Mouse (Mus musculus) Patski (cell line): Measurements from ENCODE around the gene L3mbtl3. TPM values are rescaled to one million over a fixed set of nuclear protein-coding genes. Genes with fewer than 3 reads are reported as not detected.

Experiments
- ATAC-seq: fragments of 100-300 bp; one replicate; pipeline ENCODE4 v1.8.0; 2021
- CTCF ChIA-PET: fragments of 350-600 bp; sonication (Branson Sonifier 250); formaldehyde crosslinking; loops from one replicate; lab custom pipeline; 2022; ENCODE audit warnings: inconsistent platforms; lab: Charles Lee
- POLR2A ChIA-PET: fragments of 350-600 bp; sonication (Branson Sonifier 250); formaldehyde crosslinking; loops from one replicate; lab custom pipeline; 2022; ENCODE audit warnings: antibody characterized with exemption, inconsistent platforms; lab: Charles Lee
- DNase-seq: peaks from one replicate; pipeline ENCODE4 v3.0.0-alpha.2; 2011; ENCODE audit warnings: low read depth, low spot score
- H3K27me3 ChIP-seq: fragments of 371-371 bp; one replicate; pipeline ENCODE4 v1.5.1; 2021
- CTCF ChIP-seq: fragments of 100-300 bp; IDR thresholded peaks from one replicate; pipeline ENCODE4 v1.5.1; 2021
- in situ Hi-C: fragments of 300-500 bp; cut with MboI; formaldehyde crosslinking; loops from 3 replicates; pipeline ENCODE4 v1.11.1; 2018; ENCODE audit warnings: low pct_unique_long_range_greater_than_20kb, mixed read lengths
- polyA plus RNA-seq: library from polyadenylated mRNA; unstranded; gene quantifications from one replicate; pipeline ENCODE4 v1.2.3, GENCODE M21; 2021

Gene L3mbtl3
- polyA plus RNA-seq, result 10.9 TPM

GRCm38 (mm10) chr10:26375790-26376545 lies at the start of gene L3mbtl3:
L3mbtl3 (minus strand) TSS chr10:26375971.
- DNase-seq (no peak), ATAC-seq (peak; percentile 77)
- no peak for TF ChIP-seq CTCF
- ChIA-PET CTCF (no interaction called here), POLR2A (no interaction called here)
- in situ Hi-C loops, result loop anchor here (10.0 kb wide), 1 partner anchor 339 kb away; no protein-coding TSS in a partner anchor
- no peaks in the 10 kb centered on the region for H3K27me3 ChIP-seq

DNA sequence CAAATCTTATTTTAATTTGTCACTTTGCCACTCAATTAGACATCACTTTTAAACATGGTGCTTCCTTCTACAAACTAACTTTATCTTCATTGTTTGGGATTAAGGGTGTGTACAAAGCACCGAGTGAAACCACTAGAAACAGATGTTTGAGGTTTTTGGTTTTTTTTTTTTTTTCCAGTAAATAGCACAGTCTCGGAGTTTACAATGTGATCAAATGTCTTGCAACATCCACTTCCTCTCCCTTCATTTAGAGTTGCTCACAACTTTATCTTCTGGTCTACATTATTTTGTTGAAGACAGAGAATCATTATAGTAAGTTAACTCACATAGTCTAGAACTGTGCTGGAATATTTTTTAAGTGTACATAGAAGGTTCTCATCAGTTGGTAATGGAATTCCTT lies 45.4 kb upstream of the L3mbtl3 start:
- POLR2A ChIA-PET, result no interaction called here
- ATAC-seq, result no peak
- CTCF ChIA-PET, result interaction anchor here (1.0 kb wide), 1 partner anchor 10 kb away, joined by 3 read pairs; no protein-coding TSS in a partner anchor
- TF ChIP-seq CTCF, result no peak
- in situ Hi-C loops, result no loop called here
- no peak for DNase-seq
- H3K27me3 ChIP-seq, result peaks cover 2% of the 10 kb centered on the region

GRCm38 (mm10) chr10:26388656-26389055 lies 12.9 kb upstream of the L3mbtl3 start:
- ChIA-PET CTCF (interaction anchor here (1.2 kb wide), 1 partner anchor 18 kb away, joined by 3 read pairs; no protein-coding TSS in a partner anchor), POLR2A (no interaction called here)
- DNase-seq (no peak), ATAC-seq (no peak)
- H3K27me3 ChIP-seq, result peaks cover 2% of the 10 kb centered on the region
- in situ Hi-C loops, result no loop called here
- no peak for TF ChIP-seq CTCF

GRCm38 (mm10) chr10:26377332-26377602 lies 1.5 kb upstream of the L3mbtl3 start:
- TF ChIP-seq CTCF, result no peak
- peaks cover 4% of the 10 kb centered on the region for H3K27me3 ChIP-seq
- POLR2A ChIA-PET, result no interaction called here
- CTCF ChIA-PET, result no interaction called here
- in situ Hi-C loops, result loop anchor here (10.0 kb wide), 1 partner anchor 338 kb away; no protein-coding TSS in a partner anchor
- DNase-seq, result no peak
- no peak for ATAC-seq

DNA sequence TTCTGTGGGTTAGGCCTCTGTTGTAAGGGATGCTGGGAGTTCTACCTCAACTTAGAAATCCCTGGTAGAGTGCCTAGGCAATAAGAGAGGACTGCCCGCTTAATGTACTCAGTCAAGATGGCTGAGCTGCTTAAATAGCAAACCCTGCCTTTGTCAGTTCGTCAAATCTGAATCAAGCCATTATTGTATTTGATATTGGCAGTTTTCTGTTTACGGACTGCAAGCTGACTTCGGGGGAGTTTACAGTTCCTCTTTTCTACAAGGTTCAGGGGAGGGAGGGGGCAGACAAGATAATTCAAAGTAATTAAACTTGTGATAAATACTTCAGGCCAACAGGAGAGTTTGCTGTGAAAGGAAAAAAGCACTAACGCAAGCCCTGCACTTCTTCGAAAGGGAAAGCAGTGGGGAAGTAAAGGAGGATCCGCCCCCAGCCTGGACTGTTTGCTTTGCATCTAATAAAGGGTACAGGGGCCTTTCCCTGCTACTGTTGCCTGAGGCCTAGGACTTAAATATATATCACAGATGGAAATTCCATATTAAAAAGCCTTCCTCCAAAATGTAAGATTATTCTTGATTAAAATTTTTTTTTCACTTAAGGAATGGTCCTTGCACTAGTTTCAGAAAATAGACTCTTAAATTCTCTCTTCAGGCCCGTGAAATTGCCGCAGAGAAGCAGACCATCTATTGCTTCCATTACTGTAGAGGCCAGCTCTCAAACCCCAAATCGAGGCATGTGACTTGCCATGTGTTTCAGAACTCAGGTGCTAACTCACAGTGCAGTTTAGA lies 968 bp upstream of the L3mbtl3 start:
- POLR2A ChIA-PET, result no interaction called here
- peaks cover 1% of the 10 kb centered on the region for H3K27me3 ChIP-seq
- DNase-seq (no peak), ATAC-seq (no peak)
- in situ Hi-C loops, result loop anchor here (10.0 kb wide), 1 partner anchor 338 kb away; no protein-coding TSS in a partner anchor
- no peak for TF ChIP-seq CTCF
- CTCF ChIA-PET, result no interaction called here

- in situ Hi-C loops, result loop anchor here (10.0 kb wide), 1 partner anchor 339 kb away; no protein-coding TSS in a partner anchor
- peak; percentile 1 for ATAC-seq
- DNase-seq, result no peak
- POLR2A ChIA-PET, result interaction anchor here (0.6 kb wide), 1 partner anchor 401 kb away, joined by 3 read pairs; no protein-coding TSS in a partner anchor
- no peak for TF ChIP-seq CTCF
- H3K27me3 ChIP-seq, result no peaks in the 10 kb centered on the region
- CTCF ChIA-PET, result no interaction called here
Measured at GRCm38 (mm10) chr10:26375351-26375751, 420 bp downstream of the L3mbtl3 start.

DNA sequence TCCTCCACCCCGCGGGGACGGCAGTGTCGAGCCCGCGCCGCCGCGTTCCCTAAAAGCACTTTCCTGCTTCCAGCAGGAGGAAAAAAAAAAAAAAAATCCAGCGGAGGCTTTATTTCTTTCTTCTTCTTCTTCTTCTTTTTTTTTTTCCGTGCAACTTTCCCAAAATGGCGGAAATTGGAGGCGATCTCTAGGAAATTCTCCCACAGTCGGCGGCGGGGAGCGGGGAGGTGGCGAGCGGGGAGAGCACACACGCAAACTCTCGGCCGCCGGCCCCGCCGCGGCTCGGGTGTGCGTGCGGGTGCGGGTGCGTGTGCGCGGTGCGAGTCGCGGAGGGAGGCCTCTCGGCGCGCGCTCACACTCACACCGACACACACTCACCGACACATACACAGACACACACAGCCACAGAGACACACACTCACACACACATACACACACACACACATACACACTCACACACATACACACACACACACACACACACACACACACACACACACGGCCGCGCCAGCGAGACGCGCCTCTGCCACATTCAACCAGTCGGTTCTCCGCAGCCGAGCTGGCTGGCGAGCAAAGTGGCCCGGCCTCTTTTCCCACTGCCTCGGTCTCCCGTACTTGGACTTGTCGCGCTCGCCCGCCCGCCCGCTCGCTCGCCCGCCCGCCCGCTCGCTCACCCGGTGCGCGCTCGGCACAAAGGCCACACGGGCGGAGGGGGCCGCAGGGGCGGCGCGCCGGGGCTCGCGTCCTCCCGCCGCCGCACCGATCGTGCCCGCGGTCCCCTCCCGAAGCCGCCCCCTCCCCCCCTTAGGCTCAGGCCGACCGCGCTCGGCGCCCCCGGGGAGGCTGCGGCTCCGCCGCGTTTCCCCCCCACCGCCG lies 1.1 kb downstream of the L3mbtl3 start:
- TF ChIP-seq CTCF, result no peak
- ChIA-PET POLR2A (interaction anchor here (0.6 kb wide), 1 partner anchor 402 kb away, joined by 3 read pairs; no protein-coding TSS in a partner anchor), CTCF (no interaction called here)
- H3K27me3 ChIP-seq, result no peaks in the 10 kb centered on the region
- DNase-seq (no peak), ATAC-seq (peak; percentile 20)
- in situ Hi-C loops, result loop anchor here (5.0 to 10.0 kb wide), 3 partner anchors 340 to 518 kb away; partner anchors contain the start of gene Arhgap18

GRCm38 (mm10) chr10:26373951-26374435 lies 1.8 kb downstream of the L3mbtl3 start:
- ATAC-seq (peak; percentile 44), DNase-seq (no peak)
- in situ Hi-C loops, result loop anchor here (5.0 to 10.0 kb wide), 3 partner anchors 341 to 518 kb away; partner anchors contain the start of gene Arhgap18
- POLR2A ChIA-PET, result no interaction called here
- CTCF ChIA-PET, result interaction anchor here (1.5 kb wide), 1 partner anchor 379 kb away, joined by 3 read pairs; the partner anchor contains the start of gene Arhgap18
- no peak for TF ChIP-seq CTCF
- no peaks in the 10 kb centered on the region for H3K27me3 ChIP-seq

GRCm38 (mm10) chr10:26372940-26373931 lies 2.5 kb downstream of the L3mbtl3 start:
- H3K27me3 ChIP-seq, result no peaks in the 10 kb centered on the region
- ChIA-PET CTCF (interaction anchor here (0.6 to 1.5 kb wide), 7 partner anchors 9 to 517 kb away, joined by 3 to 7 read pairs (median 3); partner anchors contain the start of gene Arhgap18), POLR2A (interaction anchor here (0.7 kb wide), 1 partner anchor 393 kb away, joined by 3 read pairs; no protein-coding TSS in a partner anchor)
- in situ Hi-C loops, result loop anchor here (5.0 to 10.0 kb wide), 3 partner anchors 342 to 519 kb away; partner anchors contain the start of gene Arhgap18
- ATAC-seq (peak; percentile 54), DNase-seq (peak; percentile 62)
- peak; percentile 82 for TF ChIP-seq CTCF
